Mouse (Mus musculus): Measurements from ENCODE around the gene Uba52. TPM values are rescaled to one million over a fixed set of nuclear protein-coding genes. Genes with fewer than 3 reads are reported as not detected.
A peak's percentile ranks its signal among the peaks of the same experiment; 100 is the strongest.

Gene Uba52
- polyA plus RNA-seq, 1 experiment from 2014 or later: 662 TPM

DNA sequence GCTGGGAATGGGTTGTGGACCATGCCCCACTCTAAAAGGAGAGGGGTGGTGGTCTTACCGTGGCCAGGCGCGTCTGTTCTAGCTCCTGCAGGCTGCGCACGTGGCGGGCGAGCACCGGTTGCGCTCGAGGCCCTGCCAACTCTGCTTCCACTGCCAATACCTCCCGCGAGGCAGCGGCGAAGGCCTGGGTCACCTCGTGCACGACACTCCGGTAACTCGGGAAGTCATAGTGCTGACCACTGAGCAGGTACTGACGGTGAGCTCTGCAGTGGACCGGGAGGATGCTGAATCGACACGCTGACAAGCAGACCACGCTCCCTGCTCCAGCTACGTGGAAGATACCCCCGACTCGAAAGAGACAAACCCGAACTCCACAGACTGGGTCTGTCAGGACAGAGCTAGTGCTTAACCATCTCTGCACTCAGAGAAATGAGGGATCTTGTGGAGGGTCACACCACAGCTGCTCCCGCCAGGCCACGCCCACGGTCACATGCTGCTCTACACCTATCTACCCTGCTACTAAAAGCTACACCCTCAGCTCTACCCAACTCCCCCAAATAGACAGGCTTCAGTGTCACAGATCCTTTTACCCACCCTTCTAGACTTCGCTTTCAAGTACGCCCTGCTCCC is 4.8 kb downstream of the Uba52 start:
- H3K27me3 ChIP-seq: no peaks in the 10 kb centered on the region
- TF ChIP-seq CTCF (IDR thresholded peaks at IDR 0.05): no peak
- POLR2A ChIA-PET: interaction anchor here (0.9 to 1.6 kb wide), 6 partner anchors 122 to 160 kb away, joined by 3 to 5 read pairs (median 4); partner anchors contain the start of gene Upf1
- CTCF ChIA-PET: interaction anchor here (0.8 to 3.0 kb wide), 18 partner anchors 20 to 165 kb away, joined by 3 to 18 read pairs (median 4); partner anchors contain the start of gene Upf1
- peak; percentile 9 for ATAC-seq
- no peak for DNase-seq (ENCODE audit: low read depth, low spot score)
- in situ Hi-C loops (cut with MboI; ENCODE audit: low pct_unique_long_range_greater_than_20kb): no loop called here

DNA sequence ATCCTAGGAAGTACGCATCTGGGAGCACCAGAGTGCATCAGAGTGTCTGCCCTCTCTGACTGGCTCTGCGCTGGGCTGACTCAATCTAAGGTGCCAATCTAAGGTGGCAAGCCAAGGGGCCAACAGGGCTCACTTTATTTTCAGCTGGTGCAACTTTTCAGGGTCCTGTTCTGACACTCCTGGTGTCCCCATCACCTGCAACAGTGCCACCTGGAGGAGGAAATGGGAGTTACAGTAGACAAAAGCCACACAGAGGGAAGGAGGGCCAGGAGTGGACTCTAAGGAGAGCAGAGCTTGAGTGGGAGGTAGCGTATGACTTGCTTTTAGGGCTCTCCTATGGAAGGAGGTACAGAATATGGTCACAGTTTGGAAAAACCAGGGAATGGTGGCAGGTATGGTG is 5.8 kb downstream of the Uba52 start:
- no peak for TF ChIP-seq CTCF (IDR thresholded peaks at IDR 0.05)
- ATAC-seq: no peak
- in situ Hi-C loops (cut with MboI; ENCODE audit: low pct_unique_long_range_greater_than_20kb): loop anchor here (5.0 kb wide), 2 partner anchors 93 to 128 kb away; no protein-coding TSS in a partner anchor
- no peaks in the 10 kb centered on the region for H3K27me3 ChIP-seq
- ChIA-PET POLR2A (interaction anchor here (1.1 to 1.3 kb wide), 2 partner anchors 81 to 129 kb away, joined by 3 to 4 read pairs; no protein-coding TSS in a partner anchor), CTCF (interaction anchor here (0.6 to 3.0 kb wide), 25 partner anchors 9 to 170 kb away, joined by 3 to 18 read pairs (median 4); partner anchors contain the start of gene Upf1)
- DNase-seq (ENCODE audit: low read depth, low spot score): no peak

DNA sequence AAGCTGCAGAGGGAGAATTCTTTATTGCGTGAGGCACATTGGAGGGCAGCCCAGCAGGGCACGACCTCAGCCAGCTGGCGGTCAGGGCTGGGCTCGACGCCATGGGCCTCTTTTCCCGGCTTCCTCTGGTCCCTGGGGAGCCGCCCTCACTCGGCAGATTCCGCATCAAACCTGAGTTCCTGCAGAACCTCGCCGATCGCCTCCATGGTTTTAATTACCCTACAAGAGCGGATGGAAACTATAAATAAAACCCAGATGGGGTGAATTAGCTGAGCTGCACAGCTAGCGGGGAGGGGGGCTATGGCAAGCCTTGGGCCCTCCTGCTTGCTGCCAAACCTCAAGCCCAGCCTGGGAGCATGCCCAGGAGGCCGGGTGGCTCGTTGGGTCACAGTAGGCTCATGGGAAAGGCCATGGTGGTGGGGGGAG is 6.3 kb downstream of the Uba52 start:
- H3K27me3 ChIP-seq: no peaks in the 10 kb centered on the region
- no peak for DNase-seq (ENCODE audit: low read depth, low spot score)
- ChIA-PET CTCF (interaction anchor here (0.8 to 3.0 kb wide), 21 partner anchors 9 to 187 kb away, joined by 3 to 18 read pairs (median 4); partner anchors contain the start of gene Upf1), POLR2A (interaction anchor here (1.3 to 1.4 kb wide), 3 partner anchors 82 to 120 kb away, joined by 3 to 4 read pairs (median 4); no protein-coding TSS in a partner anchor)
- ATAC-seq: no peak
- no peak for TF ChIP-seq CTCF (IDR thresholded peaks at IDR 0.05)
- in situ Hi-C loops (cut with MboI; ENCODE audit: low pct_unique_long_range_greater_than_20kb): loop anchor here (5.0 kb wide), 2 partner anchors 92 to 127 kb away; no protein-coding TSS in a partner anchor

- no peak for DNase-seq (ENCODE audit: low read depth, low spot score)
- CTCF ChIA-PET: interaction anchor here (0.8 to 3.0 kb wide), 9 partner anchors 48 to 119 kb away, joined by 3 to 18 read pairs (median 3); no protein-coding TSS in a partner anchor
- POLR2A ChIA-PET: interaction anchor here (0.6 to 1.4 kb wide), 4 partner anchors 87 to 200 kb away, joined by 3 to 4 read pairs (median 3); no protein-coding TSS in a partner anchor
- no peak for ATAC-seq
- no peaks in the 10 kb centered on the region for H3K27me3 ChIP-seq
- in situ Hi-C loops (cut with MboI; ENCODE audit: low pct_unique_long_range_greater_than_20kb): loop anchor here (5.0 kb wide), 2 partner anchors 91 to 126 kb away; no protein-coding TSS in a partner anchor
- no peak for TF ChIP-seq CTCF (IDR thresholded peaks at IDR 0.05)
Measured at GRCm38 (mm10) chr8:70503062-70503750, 7.4 kb downstream of the Uba52 start.

GRCm38 (mm10) chr8:70502540-70502939 is 8.1 kb downstream of the Uba52 start:
- POLR2A ChIA-PET: no interaction called here
- DNase-seq (ENCODE audit: low read depth, low spot score): no peak
- CTCF ChIA-PET: interaction anchor here (1.0 to 3.0 kb wide), 3 partner anchors 53 to 119 kb away, joined by 3 to 18 read pairs (median 4); no protein-coding TSS in a partner anchor
- no peak for TF ChIP-seq CTCF (IDR thresholded peaks at IDR 0.05)
- H3K27me3 ChIP-seq: no peaks in the 10 kb centered on the region
- ATAC-seq: no peak
- in situ Hi-C loops (cut with MboI; ENCODE audit: low pct_unique_long_range_greater_than_20kb): loop anchor here (5.0 kb wide), 2 partner anchors 90 to 125 kb away; no protein-coding TSS in a partner anchor

DNA sequence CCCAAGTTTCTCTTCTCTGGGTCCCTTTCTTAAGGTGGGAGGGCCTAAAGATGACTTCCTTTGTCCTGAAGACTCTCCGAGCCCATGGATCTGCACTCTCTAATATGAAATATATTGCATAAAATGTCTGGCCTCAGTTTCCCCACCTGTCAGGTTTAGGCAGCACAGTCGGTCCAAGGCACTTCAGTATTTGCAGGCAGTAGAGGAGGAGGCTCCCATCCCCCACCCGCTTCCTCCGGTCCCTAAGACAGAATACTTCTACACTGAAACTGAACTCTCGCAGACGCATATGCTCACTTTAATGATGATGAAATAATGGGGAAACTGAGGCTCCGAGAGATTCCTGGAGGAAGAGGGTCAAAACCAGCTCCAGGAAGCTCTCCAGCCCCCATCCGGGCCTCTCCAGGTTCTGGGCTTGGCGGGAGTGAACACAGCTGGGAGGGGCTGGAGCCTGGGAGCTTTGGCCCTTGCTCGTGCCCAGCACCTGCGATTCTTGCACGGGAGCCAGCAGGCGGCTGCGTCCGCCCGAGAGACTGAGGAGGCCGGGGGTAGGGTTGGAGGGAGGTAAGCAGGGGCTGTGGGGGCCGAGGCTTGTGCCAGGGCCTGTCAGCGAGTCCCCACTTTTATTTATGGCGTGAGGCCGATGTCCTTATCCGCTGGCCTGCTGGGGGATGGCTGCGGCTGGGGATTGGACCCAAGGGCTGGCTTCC is 8.6 kb downstream of the Uba52 start:
- POLR2A ChIA-PET: no interaction called here
- no peaks in the 10 kb centered on the region for H3K27me3 ChIP-seq
- CTCF ChIA-PET: interaction anchor here (1.4 kb wide), 1 partner anchor 53 kb away, joined by 4 read pairs; no protein-coding TSS in a partner anchor
- in situ Hi-C loops (cut with MboI; ENCODE audit: low pct_unique_long_range_greater_than_20kb): loop anchor here (5.0 kb wide), 2 partner anchors 90 to 125 kb away; no protein-coding TSS in a partner anchor
- DNase-seq (ENCODE audit: low read depth, low spot score) (no peak), ATAC-seq (no peak)
- no peak for TF ChIP-seq CTCF (IDR thresholded peaks at IDR 0.05)

- ChIA-PET POLR2A (interaction anchor here (0.5 kb wide), 1 partner anchor 406 kb away, joined by 5 read pairs; no protein-coding TSS in a partner anchor), CTCF (interaction anchor here (0.9 to 1.0 kb wide), 2 partner anchors 53 to 117 kb away, joined by 3 to 7 read pairs; no protein-coding TSS in a partner anchor)
- in situ Hi-C loops (cut with MboI; ENCODE audit: low pct_unique_long_range_greater_than_20kb): loop anchor here (5.0 kb wide), 2 partner anchors 88 to 123 kb away; no protein-coding TSS in a partner anchor
- no peak for TF ChIP-seq CTCF (IDR thresholded peaks at IDR 0.05)
- no peak for ATAC-seq
- no peak for DNase-seq (ENCODE audit: low read depth, low spot score)
- H3K27me3 ChIP-seq: no peaks in the 10 kb centered on the region
Measured at GRCm38 (mm10) chr8:70500386-70501301, 10.0 kb downstream of the Uba52 start.

DNA sequence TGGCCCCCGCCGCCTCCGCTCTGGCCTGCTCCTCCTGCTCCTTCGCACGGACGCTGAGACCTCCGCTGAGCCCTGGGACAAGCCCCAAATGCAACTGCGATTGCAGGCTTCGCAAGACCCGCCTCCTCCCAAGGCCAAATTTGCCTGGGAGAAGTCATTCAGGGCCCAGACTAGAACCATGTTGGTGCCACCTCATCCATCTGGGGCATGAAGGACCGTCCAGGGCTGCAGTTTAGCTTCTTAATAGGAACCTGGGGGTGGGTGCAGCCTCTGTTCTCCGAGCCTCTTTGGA is 14.9 kb downstream of the Uba52 start:
- ATAC-seq: no peak

More for the DNA sequence above, 14.9 kb downstream of the Uba52 start:
- DNase-seq (ENCODE audit: low read depth, low spot score): no peak
- no peaks in the 10 kb centered on the region for H3K27me3 ChIP-seq
- no peak for TF ChIP-seq CTCF (IDR thresholded peaks at IDR 0.05)
- in situ Hi-C loops (cut with MboI; ENCODE audit: low pct_unique_long_range_greater_than_20kb): no loop called here
- CTCF ChIA-PET: interaction anchor here (2.6 kb wide), 1 partner anchor 9 kb away, joined by 7 read pairs; no protein-coding TSS in a partner anchor
- POLR2A ChIA-PET: interaction anchor here (1.2 to 1.4 kb wide), 2 partner anchors 25 to 44 kb away, joined by 3 to 4 read pairs; partner anchors contain the start of gene Ell

Measured in Patski (cell line).